Mouse (Mus musculus) kidney, postnatal 0 days (tissue): ENCODE results near the gene Sirt1. TPM values are rescaled to one million over a fixed set of nuclear protein-coding genes. Genes with fewer than 3 reads are reported as not detected.
A peak's percentile ranks its signal among the peaks of the same experiment; 100 is the strongest.

Source experiments
- ATAC-seq: fragments of 200-750 bp; cut with Nextera tagmentation; replicated peaks from 2 replicates; pipeline ENCODE4 v1.8.0; 2017; ENCODE audit warnings: low read depth, moderate number of reproducible peaks, moderate TSS enrichment, moderate library complexity; ENCODE audit not compliant: low FRiP score
- DNase-seq: peaks from one replicate; pipeline ENCODE4 v3.0.0-alpha.2; 2016; ENCODE audit warnings: low spot score
- H3K27ac ChIP-seq: fragments of 300-500 bp; sonication (generic); 2 replicates; pipeline ENCODE4 v1.5.1; 2014; ENCODE audit warnings: mild to moderate bottlenecking
- H3K27me3 ChIP-seq: fragments of 300-500 bp; sonication (generic); 2 replicates; pipeline ENCODE4 v1.6.1; 2014; ENCODE audit warnings: low read length, mixed read lengths; ENCODE audit not compliant: insufficient read depth
- H3K36me3 ChIP-seq: fragments of 300-500 bp; sonication (generic); 2 replicates; pipeline ENCODE4 v1.6.1; 2014; ENCODE audit warnings: low read length, mixed read lengths; ENCODE audit not compliant: insufficient read depth
- H3K4me1 ChIP-seq: fragments of 300-500 bp; sonication (generic); replicated peaks from 2 replicates; pipeline ENCODE4 v1.6.1; 2014; ENCODE audit warnings: antibody characterized with exemption, low read length, mixed read lengths; ENCODE audit not compliant: insufficient read depth
- H3K4me2 ChIP-seq: fragments of 300-500 bp; sonication (generic); 2 replicates; pipeline ENCODE4 v1.6.1; 2014; ENCODE audit warnings: mild to moderate bottlenecking, low read length, moderate library complexity, mixed read lengths
- H3K4me3 ChIP-seq: fragments of 300-500 bp; sonication (generic); replicated peaks from 2 replicates; pipeline ENCODE4 v1.5.1; 2014; ENCODE audit warnings: low read depth, low read length
- H3K9ac ChIP-seq: fragments of 300-500 bp; sonication (generic); 2 replicates; pipeline ENCODE4 v1.6.1; 2014; ENCODE audit warnings: low read depth, low read length
- H3K9me3 ChIP-seq: fragments of 300-500 bp; sonication (generic); replicated peaks from 2 replicates; pipeline ENCODE4 v1.6.1; 2016; ENCODE audit warnings: low read length, inconsistent platforms, mixed read lengths
- CTCF ChIP-seq: IDR thresholded peaks from 2 replicates; pipeline ENCODE4 v1.5.1; 2016; ENCODE audit warnings: antibody characterized with exemption, low read depth, mild to moderate bottlenecking, moderate library complexity
- WGBS: fragments of 180-500 bp; shearing (Covaris S2); extraction: QIAGEN DNeasy Blood & Tissue Kit; methylation state at CpG from one replicate; pipeline ENCODE4 v1.1.7; 2014; 5-methylcytosine and 5-hydroxymethylcytosine counted together
- polyA plus RNA-seq: library from polyadenylated mRNA; unstranded; fragments of >200 nt; fragmentation: Nextera tagmentation; extraction: Ambion mirVana; gene quantifications from 2 replicates; pipeline ENCODE4 v1.2.1, GENCODE M21; 2015

Sirt1 gene
- polyA plus RNA-seq, 1 experiment from 2014 or later = 6.7 TPM

- WGBS = 42% methylated on average over 10 of the region's 10 CpGs
- peak; percentile 82 for TF ChIP-seq CTCF
- DNase-seq (peak; percentile 89), ATAC-seq (peak; percentile 63; the same call in 1 of the 2 replicates)
- no peak overlapping the region for H3K27ac ChIP-seq
- no peak overlapping the region for H3K4me2 ChIP-seq
- no peak overlapping the region for H3K4me3 ChIP-seq
- H3K27me3 ChIP-seq = no peaks in the 10 kb centered on the region
- H3K9ac ChIP-seq = no peak overlapping the region
- H3K9me3 ChIP-seq = no peaks in the 10 kb centered on the region
- H3K36me3 ChIP-seq = peaks cover 34% of the 10 kb centered on the region; the same call in 1 of the 2 replicates
- no peaks in the 10 kb centered on the region for H3K4me1 ChIP-seq
Observed at GRCm38 (mm10) chr10:63308582-63309366, 72.7 kb downstream of the Sirt1 start.

- no peak overlapping the region for H3K9ac ChIP-seq
- H3K27me3 ChIP-seq = no peaks in the 10 kb centered on the region
- no peaks in the 10 kb centered on the region for H3K4me1 ChIP-seq
- H3K9me3 ChIP-seq = no peaks in the 10 kb centered on the region
- H3K4me2 ChIP-seq = no peak overlapping the region
- H3K27ac ChIP-seq = no peak overlapping the region
- TF ChIP-seq CTCF = no peak
- WGBS = 76% methylated on average over 2 of the region's 2 CpGs
- ATAC-seq (no peak), DNase-seq (peak; percentile 31)
- no peak overlapping the region for H3K4me3 ChIP-seq
- H3K36me3 ChIP-seq = peaks cover 27% of the 10 kb centered on the region
Observed at GRCm38 (mm10) chr10:63302356-63302755, 79.1 kb downstream of the Sirt1 start.

GRCm38 (mm10) chr10:63282846-63283245 lies 98.7 kb downstream of the Sirt1 start:
- Histone ChIP-seq H3K4me1 (no peaks in the 10 kb centered on the region), H3K9ac (no peak overlapping the region), H3K36me3 (peaks cover 37% of the 10 kb centered on the region), H3K27ac (no peak overlapping the region), H3K4me2 (no peak overlapping the region), H3K27me3 (no peaks in the 10 kb centered on the region), H3K9me3 (no peaks in the 10 kb centered on the region), H3K4me3 (no peak overlapping the region)
- TF ChIP-seq CTCF = no peak
- WGBS = 82% methylated on average over 7 of the region's 7 CpGs
- DNase-seq (no peak), ATAC-seq (no peak)

GRCm38 (mm10) chr10:63282417-63282816 lies 99.1 kb downstream of the Sirt1 start:
- 91% methylated on average over 4 of the region's 4 CpGs for WGBS
- ATAC-seq (no peak), DNase-seq (no peak)
- no peak for TF ChIP-seq CTCF
- Histone ChIP-seq H3K27ac (no peak overlapping the region), H3K9ac (no peak overlapping the region), H3K9me3 (no peaks in the 10 kb centered on the region), H3K4me3 (no peak overlapping the region), H3K4me2 (no peak overlapping the region), H3K36me3 (peaks cover 33% of the 10 kb centered on the region), H3K4me1 (no peaks in the 10 kb centered on the region), H3K27me3 (no peaks in the 10 kb centered on the region)

GRCm38 (mm10) chr10:63279851-63280250 lies 101.7 kb downstream of the Sirt1 start:
- H3K4me1 ChIP-seq = no peaks in the 10 kb centered on the region
- DNase-seq (no peak), ATAC-seq (no peak)
- H3K36me3 ChIP-seq = peaks cover 29% of the 10 kb centered on the region
- no peak for TF ChIP-seq CTCF
- no peak overlapping the region for H3K27ac ChIP-seq
- WGBS = 84% methylated on average over 3 of the region's 3 CpGs
- H3K4me3 ChIP-seq = no peak overlapping the region
- no peaks in the 10 kb centered on the region for H3K9me3 ChIP-seq
- H3K27me3 ChIP-seq = no peaks in the 10 kb centered on the region
- H3K9ac ChIP-seq = no peak overlapping the region
- no peak overlapping the region for H3K4me2 ChIP-seq

GRCm38 (mm10) chr10:63277010-63277409 lies 104.5 kb downstream of the Sirt1 start:
- H3K4me3 ChIP-seq = no peak overlapping the region
- H3K9ac ChIP-seq = no peak overlapping the region
- DNase-seq (no peak), ATAC-seq (no peak)
- no peak for TF ChIP-seq CTCF
- no peaks in the 10 kb centered on the region for H3K4me1 ChIP-seq
- no peak overlapping the region for H3K4me2 ChIP-seq
- no peak overlapping the region for H3K27ac ChIP-seq
- 95% methylated on average over 3 of the region's 3 CpGs for WGBS
- H3K9me3 ChIP-seq = no peaks in the 10 kb centered on the region
- peaks cover 31% of the 10 kb centered on the region for H3K36me3 ChIP-seq
- H3K27me3 ChIP-seq = no peaks in the 10 kb centered on the region
